Mouse (Mus musculus): ENCODE measurements around the gene Gm49721. TPM values are rescaled to one million over a fixed set of nuclear protein-coding genes. Genes with fewer than 3 reads are reported as not detected.
"Not testable (repeated sequence)": the region's sequence is repeated elsewhere in the genome, so short reads cannot be mapped to it uniquely, and the experiment has no call there.

Gene Gm49721
- total and polyA plus RNA-seq, 3 experiments, result 0.31 to 4.4 (median 0.63) TPM

GRCm38 (mm10) chr17:6980144-6980543 lies 1.4 kb downstream of the Gm49721 start:
- peak; percentile 31 for DNase-seq

- not testable (repeated sequence) for DNase-seq
These were observed 7.4 kb downstream of the Gm49721 start for GRCm38 (mm10) chr17:6986118-6986517.

DNA sequence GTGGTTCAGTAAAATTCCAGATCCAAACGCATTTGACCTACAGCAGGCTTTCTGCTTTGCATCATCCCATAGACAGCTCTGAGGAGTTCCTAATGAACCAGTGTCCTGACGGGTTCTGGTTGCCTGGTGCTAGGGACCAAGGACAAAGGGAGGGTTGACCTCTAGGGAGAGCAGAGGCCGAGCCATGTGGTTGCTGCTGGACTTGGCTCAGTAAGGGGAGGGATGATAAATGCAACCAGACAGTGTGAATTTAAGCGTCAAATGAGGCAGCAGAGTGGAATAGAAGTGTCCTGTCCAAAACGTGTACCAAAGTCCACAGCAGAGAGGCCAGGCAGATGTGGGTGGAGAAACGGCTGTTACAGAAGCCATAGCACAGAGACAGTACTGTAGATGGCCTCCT lies 16.8 kb downstream of the Gm49721 start:
- DNase-seq, result not testable (repeated sequence)

DNA sequence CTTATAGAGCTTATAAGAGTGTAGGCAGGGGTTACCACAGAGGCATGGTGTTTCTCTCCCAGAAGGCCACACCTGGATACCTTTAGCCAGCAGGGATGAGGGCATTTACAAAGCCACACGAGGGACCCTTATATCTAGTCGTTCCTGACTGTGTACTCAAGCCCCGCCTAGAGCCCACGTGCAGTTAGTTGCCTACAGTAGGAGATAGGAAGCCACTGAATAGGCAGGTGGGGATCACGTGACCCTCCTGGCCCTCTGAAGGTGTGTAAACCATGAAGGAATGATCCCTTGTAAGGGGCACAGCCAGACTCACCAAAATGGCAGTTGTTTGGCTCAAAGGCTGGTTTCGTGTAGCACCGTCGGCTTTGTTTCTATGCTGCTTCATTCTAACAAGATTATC lies 18.1 kb downstream of the Gm49721 start:
- not testable (repeated sequence) for DNase-seq

GRCm38 (mm10) chr17:6997778-6998490 lies 19.2 kb downstream of the Gm49721 start:
- DNase-seq, result not testable (repeated sequence)

DNA sequence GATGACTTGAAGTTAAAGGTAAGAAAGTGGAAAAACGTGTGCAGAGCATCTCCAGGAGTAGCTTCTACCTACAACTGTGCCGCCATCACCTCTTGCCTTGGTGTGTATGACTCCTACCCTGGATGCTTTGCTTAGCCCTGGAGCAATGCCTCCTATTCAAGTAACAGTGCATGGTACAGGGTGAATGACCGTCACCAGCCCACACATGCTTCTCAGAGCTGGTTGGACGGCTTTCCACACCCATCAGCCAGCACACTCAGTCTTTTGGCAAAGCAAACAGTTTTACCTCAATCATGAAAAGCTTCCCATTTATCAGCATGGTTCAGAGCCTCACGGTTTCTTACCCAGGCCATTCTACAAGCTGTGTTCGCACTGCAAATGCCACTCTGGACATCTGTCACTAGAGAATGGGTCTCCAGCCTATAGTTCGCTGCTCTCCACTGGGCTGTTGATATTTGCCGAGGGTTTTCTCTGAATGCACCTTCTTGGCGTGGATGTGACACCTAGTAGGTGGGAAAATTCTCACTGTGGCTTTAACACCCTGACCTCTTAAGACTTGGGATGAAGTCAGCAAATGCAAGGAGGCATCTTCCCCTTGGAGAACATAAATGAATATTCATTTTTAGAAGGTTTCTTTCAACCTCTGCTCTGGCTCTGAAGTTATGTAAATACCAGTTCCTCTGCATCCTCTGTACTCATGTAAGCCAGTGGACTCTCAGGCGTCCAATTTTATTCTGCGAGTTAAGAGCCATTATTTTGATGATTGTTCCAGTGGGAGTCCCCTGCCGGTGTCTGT lies 23.3 kb downstream of the Gm49721 start:
- DNase-seq, result not testable (repeated sequence)

DNA sequence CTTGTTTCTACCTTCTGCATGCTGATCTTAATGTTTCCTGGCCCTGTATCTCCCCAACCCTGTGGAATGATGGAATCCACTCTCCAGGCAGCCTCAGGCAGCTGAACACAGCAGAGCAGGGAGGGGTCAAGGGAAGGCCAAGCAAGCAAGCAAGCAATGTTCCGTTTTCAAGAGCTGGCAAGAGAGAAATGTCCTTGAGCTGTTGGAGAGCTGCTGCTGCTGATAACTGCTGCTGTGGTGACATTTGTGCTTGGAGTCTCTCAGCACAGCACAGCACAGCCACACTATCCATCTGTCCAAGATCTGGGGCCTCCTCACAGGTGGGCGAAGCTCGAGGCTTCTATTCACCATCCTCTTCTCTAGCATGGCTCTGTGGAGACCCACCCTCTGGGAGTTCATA lies 24.7 kb downstream of the Gm49721 start:
- not testable (repeated sequence) for DNase-seq

- not testable (repeated sequence) for DNase-seq
These were observed 26.9 kb downstream of the Gm49721 start for GRCm38 (mm10) chr17:7005646-7006045.

DNA sequence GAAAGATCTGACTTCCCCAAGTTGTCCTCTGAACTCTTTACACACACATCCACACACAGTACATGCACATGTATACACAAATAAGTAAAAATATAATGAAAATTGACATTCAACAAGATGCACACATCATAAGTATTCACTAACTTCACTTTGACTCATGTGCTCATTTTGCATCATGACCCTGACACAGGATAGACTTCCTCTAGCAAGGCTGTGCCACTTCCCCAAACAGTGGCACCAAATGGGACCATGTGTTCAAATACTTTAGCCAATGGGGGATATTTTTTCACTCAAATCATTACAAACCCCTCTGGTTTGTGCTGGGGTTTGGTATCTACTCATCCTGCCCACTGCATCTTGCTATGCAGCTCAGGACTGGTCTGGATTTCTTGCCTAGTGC lies 30.2 kb downstream of the Gm49721 start:
- not testable (repeated sequence) for DNase-seq

GRCm38 (mm10) chr17:7009440-7009839 lies 30.7 kb downstream of the Gm49721 start:
- not testable (repeated sequence) for DNase-seq

- not testable (repeated sequence) for DNase-seq
These were observed 31.2 kb downstream of the Gm49721 start for GRCm38 (mm10) chr17:7009901-7010300.

GRCm38 (mm10) chr17:7014190-7014589 lies 35.5 kb downstream of the Gm49721 start:
- not testable (repeated sequence) for DNase-seq

DNA sequence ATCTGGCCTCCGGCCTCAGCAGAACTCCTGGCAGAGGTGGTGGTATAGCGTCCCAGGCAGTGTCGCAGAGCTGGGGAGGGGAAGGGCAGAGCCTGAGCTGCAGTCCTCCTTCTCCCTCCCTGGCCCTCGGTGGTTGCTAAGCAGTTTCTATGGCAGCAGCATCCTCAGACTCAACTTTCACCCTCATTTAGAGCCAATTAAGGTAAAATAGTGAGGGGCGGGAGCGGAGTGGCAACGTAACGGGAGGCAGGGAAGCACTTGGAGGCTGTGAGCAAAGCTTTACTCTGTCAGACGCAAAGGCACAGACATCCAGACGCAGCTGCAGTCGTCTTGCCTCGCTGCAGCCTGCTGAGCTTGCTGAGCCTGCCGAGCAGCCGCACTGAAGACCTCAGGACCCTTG lies 46.6 kb downstream of the Gm49721 start, which contains the start of gene Gm1604a:
Gm1604a (plus strand) TSS at position 312 of the 400 bp plus-strand sequence.
- DNase-seq, result not testable (repeated sequence)

DNA sequence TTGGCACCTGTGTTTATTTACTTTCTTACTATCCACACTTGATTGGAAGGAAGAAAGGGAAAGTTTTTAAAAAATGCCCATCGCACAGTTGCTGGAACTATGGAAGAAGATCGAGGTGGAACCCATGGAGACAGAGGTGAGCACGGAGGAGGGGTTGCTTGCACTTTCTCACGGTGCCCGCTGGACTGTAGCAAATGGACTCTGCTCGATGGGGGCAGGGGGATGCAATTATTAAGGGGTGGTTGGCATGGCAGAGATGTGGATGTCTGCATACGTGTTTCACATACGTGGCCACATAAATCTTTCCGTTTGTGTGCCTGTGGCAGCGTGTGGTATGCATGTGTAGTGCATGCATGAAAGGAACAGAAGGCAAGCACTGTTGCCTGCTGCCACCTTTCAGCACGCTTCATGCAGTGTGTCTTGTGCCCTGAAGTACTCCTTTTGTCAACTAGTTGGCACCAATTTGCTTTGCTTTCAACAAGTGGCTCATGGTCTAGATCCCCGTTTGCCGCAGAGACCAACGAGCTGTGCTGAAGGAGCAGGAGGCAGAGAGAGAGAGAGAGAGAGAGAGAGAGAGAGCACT lies 47.2 kb downstream of the Gm49721 start:
- DNase-seq, result not testable (repeated sequence)

DNA sequence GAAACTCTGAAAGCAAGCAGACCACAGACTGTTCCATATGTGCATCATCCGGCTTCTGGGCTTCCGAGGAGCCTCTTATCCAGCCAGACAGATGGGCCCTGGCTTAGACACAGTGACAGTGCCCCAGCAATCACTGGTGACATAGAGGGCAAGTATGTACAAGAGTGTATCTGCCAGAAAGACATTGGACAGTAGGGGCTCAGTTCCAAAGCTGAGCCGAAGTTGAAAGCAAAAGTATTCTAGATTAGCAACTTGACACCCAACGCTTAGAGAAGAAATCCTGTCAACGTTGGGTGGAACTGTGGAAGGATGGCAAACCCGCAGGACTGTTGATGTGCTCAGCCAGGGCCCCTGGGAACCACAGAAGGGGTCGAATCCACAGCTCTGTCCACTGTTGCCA lies 51.5 kb downstream of the Gm49721 start:
- DNase-seq, result not testable (repeated sequence)

- not testable (repeated sequence) for DNase-seq
These were observed 52.0 kb downstream of the Gm49721 start for GRCm38 (mm10) chr17:7030622-7031174.

GRCm38 (mm10) chr17:7033192-7034166 lies 54.8 kb downstream of the Gm49721 start:
- not testable (repeated sequence) for DNase-seq

DNA sequence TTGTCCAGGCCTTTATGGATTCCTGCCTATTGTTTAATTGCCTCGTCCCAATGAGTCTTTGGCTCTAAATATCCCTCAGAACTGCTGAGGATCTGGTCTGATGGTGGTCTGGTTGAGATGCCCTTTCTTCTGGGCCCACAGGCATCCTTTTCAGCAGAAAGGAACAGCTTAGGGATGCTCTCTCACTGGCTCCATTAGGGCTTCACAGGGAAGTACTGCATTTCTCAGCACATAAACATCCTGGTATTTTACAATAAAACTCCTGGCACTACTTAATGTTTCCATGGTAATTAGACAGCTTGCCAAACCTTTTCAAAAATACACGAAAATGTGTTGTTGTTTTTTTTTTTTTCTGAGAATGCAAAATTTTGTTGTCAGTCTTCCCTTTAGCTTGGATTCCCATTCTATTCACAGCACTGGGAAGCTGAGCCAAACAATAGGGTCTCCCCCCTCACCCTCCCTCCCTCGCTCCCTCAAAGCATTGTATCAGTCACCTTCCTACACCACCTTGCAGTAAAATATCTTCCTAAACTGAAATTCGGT lies 90.4 kb downstream of the Gm49721 start:
- not testable (repeated sequence) for DNase-seq

DNA sequence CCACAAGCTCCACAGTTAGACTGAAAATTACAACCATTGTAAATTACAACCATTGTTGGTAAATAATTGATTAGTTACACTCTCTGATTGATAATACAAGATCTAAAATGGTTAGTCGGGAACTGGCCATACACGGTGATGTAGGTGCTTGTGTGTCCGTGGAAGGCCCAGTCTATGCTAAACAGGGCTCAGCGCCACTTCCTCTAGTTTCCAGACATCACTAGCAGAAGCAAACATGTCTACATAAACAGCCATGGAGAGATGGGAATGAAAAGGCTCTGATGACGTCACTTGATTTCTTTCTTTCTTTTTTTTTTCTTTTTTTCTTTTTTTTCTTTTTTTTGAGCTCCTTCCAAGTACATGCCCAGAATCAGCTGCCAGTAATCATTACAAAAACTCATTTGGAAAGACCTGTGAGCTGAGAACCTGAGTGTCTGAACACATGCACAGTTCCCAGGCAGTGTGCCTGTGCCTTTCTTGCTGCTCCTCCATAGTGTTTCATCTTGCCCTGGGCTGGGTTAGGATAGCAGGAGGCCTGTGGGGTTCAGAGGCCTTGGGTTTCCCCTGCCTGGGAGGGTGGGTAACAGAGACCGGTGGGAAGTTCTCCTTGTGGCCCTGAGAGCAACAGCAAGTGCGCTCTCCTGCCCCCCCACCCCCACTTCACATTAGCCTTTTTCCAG lies 91.0 kb downstream of the Gm49721 start:
- DNase-seq, result not testable (repeated sequence)

DNA sequence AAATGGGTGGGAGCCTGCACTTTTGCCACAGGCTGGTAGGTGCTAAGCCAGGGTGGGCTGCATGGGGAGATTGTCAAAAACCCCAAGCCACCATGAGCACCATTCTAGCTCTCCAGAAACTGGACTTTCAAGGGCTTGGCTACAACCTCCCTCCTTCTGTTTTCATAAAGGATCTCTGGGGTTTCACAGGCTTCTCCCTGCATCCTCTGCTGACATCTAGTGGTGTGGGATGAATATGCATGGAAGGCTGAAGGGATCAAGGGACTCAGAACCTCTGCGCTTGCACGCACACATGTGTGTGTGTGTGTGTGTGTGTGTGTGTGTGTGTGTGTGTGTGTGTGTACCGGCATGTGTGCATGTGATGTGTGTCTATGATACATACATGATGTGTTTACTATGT lies 95.8 kb downstream of the Gm49721 start:
- peak; percentile 39 for DNase-seq

All from adrenal gland, adult 2 months (tissue).